Mouse (Mus musculus): ENCODE measurements around the gene Ndufb4. TPM values are rescaled to one million over a fixed set of nuclear protein-coding genes. Genes with fewer than 3 reads are reported as not detected.
"Not testable (repeated sequence)": the region's sequence is repeated elsewhere in the genome, so short reads cannot be mapped to it uniquely, and the experiment has no call there.

Ndufb4 gene
- 100 to 1,000 TPM; 107 to 122 TPM for total RNA-seq (2021)
- long read RNA-seq, experiment 1, transcript Ndufb4-201 (3 exons, 971 nt), result major isoform, 178 of 185 reads
- long read RNA-seq, experiment 1, partial matches to known transcripts, result 0 of 185 reads
- long read RNA-seq, experiment 1, other reads (novel, unspliced or antisense), result 7 of 185 reads
- long read RNA-seq, experiment 2, transcript Ndufb4-201 (3 exons, 971 nt), result major isoform, 177 of 186 reads
- long read RNA-seq, experiment 2, partial matches to known transcripts, result 1 of 186 reads
- long read RNA-seq, experiment 2, other reads (novel, unspliced or antisense), result 5 of 186 reads

DNA sequence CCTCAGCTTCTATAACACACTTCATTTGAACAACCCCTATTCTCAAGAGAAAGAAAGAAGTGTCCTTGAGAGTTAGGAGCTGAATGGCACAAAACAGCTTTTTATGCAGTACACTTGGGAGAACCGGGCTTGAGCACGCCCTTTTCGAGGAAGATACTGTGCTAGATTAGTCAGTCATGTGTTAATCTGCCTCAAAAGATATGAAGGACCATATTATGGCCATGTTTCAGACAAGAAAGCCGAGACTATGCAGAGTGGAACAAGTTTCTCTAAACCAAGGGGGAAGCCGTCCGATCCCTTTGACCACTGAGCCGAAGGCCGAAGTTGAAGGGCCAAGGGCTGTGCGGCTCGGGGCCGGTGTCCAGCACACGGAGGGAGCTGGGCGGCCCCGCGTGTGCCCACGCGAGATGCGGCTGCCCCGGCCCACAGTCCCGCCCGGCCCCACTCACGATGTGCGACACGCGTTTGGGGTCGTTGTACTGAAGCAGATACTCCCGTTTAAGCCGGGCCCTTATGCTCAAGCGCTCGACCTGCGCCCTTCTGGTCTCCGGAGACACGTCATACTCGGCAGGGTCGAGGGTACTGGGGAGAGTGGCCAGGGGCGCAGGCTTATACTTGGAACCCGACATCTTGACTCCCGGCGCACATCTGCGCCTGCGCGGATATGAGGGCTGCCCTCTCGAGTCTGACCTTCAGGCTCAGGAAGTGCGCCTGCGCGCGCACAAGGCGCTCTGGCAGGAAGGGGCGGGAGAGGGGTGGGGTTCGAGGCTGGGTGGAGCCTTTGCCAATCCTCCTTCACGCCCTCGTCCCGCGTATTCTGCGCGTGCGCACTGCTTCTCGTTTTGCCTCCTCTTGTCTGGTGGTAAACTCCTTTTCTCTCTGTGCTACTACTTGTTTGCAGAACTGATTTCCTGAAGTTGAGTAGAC is at the start of gene Ndufb4:
Gene Ndufb4 (minus strand): TSS at position 723 of the 927 bp plus-strand sequence.
- DNase-seq (ENCODE audit: low spot score in 2 of 2), result peak; percentile 93 to 96

- DNase-seq (ENCODE audit: low spot score in 2 of 2), result no peak
Measured at GRCm38 (mm10) chr16:37703884-37704283, 49.6 kb upstream of the Ndufb4 start.

DNA sequence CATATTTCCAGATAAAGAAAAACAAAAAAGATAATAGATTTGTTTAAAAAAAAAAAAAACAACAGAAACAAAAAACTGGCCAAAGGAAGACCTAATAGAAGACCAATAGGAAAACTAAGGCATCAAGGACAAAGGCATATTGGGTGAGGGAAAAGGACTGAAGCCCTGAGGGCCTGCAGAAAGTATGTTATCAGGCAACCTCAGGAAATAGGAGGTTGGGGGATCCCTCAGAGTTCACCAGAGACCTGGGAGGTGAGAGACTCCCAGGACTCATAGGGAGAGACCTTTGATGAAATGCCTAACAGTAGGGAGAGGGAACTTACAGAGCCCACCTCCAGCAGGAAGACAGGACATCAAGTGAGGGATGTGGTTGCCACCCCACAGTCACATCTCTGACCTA is 45.8 kb upstream of the Ndufb4 start:
- not testable (repeated sequence) for DNase-seq (ENCODE audit: low spot score in 2 of 2)

- no peak for DNase-seq (ENCODE audit: low spot score in 2 of 2)
Measured at GRCm38 (mm10) chr16:37698767-37699166, 44.5 kb upstream of the Ndufb4 start.

GRCm38 (mm10) chr16:37697271-37697670 is 43.0 kb upstream of the Ndufb4 start:
- DNase-seq (ENCODE audit: low spot score in 2 of 2), result no peak

GRCm38 (mm10) chr16:37690932-37691730 is 36.9 kb upstream of the Ndufb4 start:
- no peak for DNase-seq (ENCODE audit: low spot score in 2 of 2)

DNA sequence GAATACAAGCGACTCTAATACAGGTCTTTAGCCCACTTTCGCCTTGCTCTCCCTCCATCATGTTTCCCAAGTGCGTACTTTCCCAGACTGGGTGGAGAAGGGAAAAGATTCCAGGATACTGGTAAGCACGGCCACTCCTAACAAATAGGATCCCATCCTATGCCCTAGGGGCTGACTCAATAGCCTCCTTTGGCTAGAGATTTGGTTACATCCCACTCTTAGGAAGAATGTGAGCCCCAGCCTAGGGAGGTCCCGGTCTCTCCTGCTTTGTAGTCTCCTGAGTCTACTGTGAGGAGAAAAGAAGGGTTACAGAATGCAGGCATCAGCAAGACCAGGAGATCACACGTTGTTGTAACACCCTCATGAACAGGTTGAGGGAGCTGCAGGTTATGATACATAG is 36.2 kb upstream of the Ndufb4 start:
- DNase-seq (ENCODE audit: low spot score in 2 of 2), result no peak

- no peak for DNase-seq (ENCODE audit: low spot score in 2 of 2)
Measured at GRCm38 (mm10) chr16:37689934-37690333, 35.7 kb upstream of the Ndufb4 start.

GRCm38 (mm10) chr16:37689251-37689926 is 35.1 kb upstream of the Ndufb4 start:
- DNase-seq (ENCODE audit: low spot score in 2 of 2), result no peak

DNA sequence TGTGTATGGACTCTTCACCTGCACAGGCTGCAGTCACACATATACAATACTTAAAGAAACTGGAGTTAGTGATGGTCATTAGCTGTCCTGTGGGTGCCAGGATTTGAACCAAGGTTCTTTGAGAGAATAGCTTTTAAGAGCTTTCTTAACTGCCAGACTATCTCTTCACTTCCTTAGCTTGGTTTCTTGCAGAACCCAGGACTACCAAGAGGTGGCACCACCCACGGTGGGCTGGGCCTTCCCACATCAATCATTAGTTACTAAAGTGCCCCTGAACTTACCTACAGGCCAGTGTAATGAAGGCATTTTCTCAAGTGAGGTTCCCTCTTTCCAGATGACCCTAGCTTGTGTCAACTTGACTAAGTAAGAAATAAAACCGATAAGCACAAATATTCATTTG is 33.9 kb upstream of the Ndufb4 start:
- DNase-seq (ENCODE audit: low spot score in 2 of 2), result no peak

DNA sequence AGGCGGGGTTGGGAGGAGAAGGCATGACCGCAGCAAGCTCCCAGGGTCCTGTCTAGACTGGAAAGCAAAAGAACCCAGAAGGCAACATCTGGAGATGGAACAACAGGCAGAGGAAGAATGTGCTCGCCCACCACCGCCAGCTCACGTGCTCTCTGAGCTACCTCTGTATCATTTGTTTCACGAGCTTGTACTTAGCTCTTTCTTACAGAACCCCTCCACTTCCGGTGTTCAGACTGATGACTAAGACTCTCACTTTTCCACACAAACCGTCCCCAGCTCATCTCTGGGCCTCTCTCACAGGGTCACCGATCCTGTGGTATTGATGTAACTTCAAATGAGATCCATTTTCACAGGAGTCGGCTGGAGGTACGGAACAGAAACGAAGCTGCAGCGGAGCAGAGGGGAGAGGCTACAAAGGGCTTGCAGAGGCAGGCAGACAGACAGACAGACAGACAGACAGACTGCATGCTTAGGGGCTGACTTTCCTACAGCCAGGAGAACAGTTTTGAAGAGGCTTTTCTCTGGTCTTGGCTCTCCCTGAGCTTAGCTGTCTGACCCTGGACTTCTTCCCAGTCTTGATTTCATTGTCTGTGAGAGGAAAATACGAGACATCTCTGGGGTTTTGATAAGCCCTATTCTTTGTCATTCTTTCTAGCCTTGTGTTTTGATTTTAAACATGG is 33.2 kb upstream of the Ndufb4 start:
- no peak for DNase-seq (ENCODE audit: low spot score in 2 of 2)

GRCm38 (mm10) chr16:37686834-37687233 is 32.6 kb upstream of the Ndufb4 start:
- DNase-seq (ENCODE audit: low spot score in 2 of 2), result no peak

DNA sequence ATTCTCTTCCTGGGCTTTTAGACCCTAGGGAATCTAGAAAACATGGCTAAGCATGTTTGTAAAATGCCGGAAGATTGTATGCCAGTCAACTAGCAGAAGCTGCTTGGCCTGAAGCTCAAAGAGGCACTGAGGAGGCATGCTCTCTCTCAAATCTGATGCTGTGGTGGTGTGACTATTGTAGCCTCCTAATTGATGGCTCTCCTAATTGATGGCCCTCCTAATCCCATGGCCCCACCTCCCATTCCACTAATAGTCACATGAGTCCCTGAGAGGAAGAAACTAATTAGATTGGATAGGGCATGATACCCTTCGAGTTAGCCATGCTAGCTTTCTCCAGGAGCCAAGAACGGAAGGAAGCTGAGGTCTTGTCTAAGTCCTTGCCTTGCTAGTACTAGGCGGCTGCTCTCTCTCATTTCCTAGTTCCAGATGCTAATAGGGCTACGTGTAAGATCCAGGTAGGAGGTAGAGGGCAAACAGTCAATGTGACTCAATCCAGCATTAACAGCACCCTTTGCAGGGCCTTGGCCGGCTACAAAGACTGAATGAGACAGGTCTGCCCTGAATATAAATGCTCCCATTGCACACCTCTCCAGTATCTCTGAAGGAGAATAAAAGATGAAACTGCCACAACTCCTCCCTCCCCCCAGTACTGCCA is 31.8 kb upstream of the Ndufb4 start:
- no peak for DNase-seq (ENCODE audit: low spot score in 2 of 2)

DNA sequence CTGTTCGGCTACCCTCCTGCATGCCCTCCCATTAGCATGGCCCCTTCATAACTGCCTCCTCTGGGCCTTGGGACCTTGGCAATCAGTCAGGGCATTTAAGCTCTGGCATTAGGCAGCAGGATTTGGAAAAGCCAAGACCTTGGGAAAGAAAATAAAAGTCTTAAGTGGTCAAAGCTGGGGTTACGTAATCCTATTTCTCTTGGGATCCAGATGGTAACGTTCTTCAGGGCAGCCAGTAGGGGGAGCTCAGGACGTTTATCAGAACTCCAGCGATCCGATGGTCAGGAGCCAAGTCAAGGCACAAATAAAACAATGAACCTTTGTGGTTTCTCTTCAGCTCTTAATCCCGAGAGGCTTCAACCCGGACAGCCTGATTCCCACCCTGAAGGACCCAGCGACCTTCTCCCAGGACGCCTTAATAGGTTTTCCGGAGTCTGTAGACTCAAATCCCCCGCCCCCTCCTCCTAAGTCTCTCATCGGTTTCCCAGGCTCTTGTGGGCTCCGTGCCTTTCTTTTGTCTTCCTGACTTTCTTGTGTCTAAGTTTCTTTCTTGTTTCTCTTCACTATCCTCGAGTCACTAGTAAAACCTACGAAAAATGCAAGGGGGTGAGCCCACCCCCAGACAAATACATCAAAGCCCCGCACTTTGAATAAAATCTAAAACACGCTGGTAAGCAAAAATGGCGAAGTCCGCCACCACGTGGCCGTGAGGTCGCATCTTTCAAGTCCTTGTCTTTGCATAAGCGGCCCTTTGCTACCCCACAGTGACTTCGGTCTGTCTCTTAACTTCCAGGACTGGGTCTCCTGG is 30.6 kb upstream of the Ndufb4 start:
- DNase-seq (ENCODE audit: low spot score in 2 of 2), result peak; percentile 70 to 90

- DNase-seq (ENCODE audit: low spot score in 2 of 2), result no peak
Measured at GRCm38 (mm10) chr16:37684259-37684633, 30.0 kb upstream of the Ndufb4 start.

DNA sequence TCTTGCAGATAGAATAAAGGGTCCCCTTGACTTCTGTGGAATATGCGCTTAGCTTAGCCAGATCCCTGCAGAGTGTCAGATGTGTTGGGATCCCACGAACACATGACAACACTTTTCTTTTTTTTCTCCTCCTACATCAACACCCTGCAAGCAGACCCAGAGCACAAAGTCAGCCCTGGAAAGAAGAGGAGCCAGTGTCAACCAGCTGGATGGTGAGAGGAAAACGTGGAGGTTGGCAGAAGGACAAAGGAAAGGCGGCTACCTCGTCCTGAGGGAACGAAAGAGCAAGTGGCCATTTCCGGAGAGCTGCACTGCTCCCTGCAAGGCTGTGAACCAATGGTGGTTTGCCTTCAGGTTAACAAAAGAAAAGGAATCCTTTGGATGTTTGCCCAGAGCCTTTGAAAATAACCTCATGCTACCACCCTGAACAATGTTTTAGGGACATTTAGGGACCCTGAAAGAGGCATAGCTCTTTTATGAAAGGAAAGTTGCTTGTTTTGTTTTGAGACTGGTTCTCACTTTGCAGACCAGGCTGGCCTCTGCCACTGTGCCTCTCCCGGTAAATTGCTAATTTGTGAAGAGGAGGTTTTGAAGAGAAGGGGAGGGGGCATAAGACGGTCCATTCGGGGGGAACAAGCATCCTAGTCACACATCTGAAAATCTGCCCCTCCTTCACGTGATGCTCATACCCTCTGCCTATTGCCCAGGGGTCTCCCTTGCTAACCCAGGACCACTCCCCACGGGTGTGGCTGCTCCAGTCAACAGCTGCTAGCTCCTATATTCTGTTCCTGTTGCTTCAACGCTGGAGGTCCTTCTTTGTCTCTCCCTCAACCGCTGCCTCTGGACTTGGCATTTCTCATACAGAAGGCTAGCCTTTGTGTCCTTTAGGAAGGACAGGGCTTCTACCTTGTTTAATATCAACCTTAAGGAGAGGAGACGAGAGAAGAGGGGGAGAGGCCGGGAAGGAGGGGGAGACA is 29.2 kb upstream of the Ndufb4 start:
- DNase-seq (ENCODE audit: low spot score in 2 of 2), result no peak

GRCm38 (mm10) chr16:37682309-37682975 is 28.2 kb upstream of the Ndufb4 start:
- DNase-seq (ENCODE audit: low spot score in 2 of 2), result peak; percentile 70 to 82
